Mouse (Mus musculus): Measurements from ENCODE around the gene Sept12. TPM values are rescaled to one million over a fixed set of nuclear protein-coding genes. Genes with fewer than 3 reads are reported as not detected.
A peak's percentile ranks its signal among the peaks of the same experiment; 100 is the strongest.

Gene Sept12
- not detected in 2 replicates for polyA plus RNA-seq (2012; rRNA removed)

- no peak for DNase-seq (ENCODE audit: extremely low spot score in 1 of 2, low spot score in 1 of 2)
These were observed at the start of gene Sept12 for GRCm38 (mm10) chr16:4997553-4997952. Gene Sept12 (minus strand): TSS chr16:4997852.

- no peak for DNase-seq (ENCODE audit: extremely low spot score in 1 of 2, low spot score in 1 of 2)
These were observed 47.7 kb upstream of the Sept12 start for GRCm38 (mm10) chr16:5045322-5045721.

- no peak for DNase-seq (ENCODE audit: extremely low spot score in 1 of 2, low spot score in 1 of 2)
These were observed 39.1 kb upstream of the Sept12 start for GRCm38 (mm10) chr16:5036649-5037234.

- no peak for DNase-seq (ENCODE audit: extremely low spot score in 1 of 2, low spot score in 1 of 2)
These were observed 37.9 kb upstream of the Sept12 start for GRCm38 (mm10) chr16:5035591-5035990.

- no peak for DNase-seq (ENCODE audit: extremely low spot score in 1 of 2, low spot score in 1 of 2)
These were observed 32.2 kb upstream of the Sept12 start for GRCm38 (mm10) chr16:5029847-5030246.

- DNase-seq (ENCODE audit: extremely low spot score in 1 of 2, low spot score in 1 of 2): no peak
These were observed 26.4 kb upstream of the Sept12 start for GRCm38 (mm10) chr16:5024021-5024420.

GRCm38 (mm10) chr16:5014578-5014977 is 16.9 kb upstream of the Sept12 start:
- no peak for DNase-seq (ENCODE audit: extremely low spot score in 1 of 2, low spot score in 1 of 2)

GRCm38 (mm10) chr16:5013054-5013838 is 15.6 kb upstream of the Sept12 start, which contains the start of gene Rogdi:
Gene Rogdi (minus strand): TSS chr16:5013553.
- DNase-seq (ENCODE audit: extremely low spot score in 1 of 2, low spot score in 1 of 2): peak; percentile 99

GRCm38 (mm10) chr16:5012036-5013005 is 14.7 kb upstream of the Sept12 start:
- no peak for DNase-seq (ENCODE audit: extremely low spot score in 1 of 2, low spot score in 1 of 2)

- no peak for DNase-seq (ENCODE audit: extremely low spot score in 1 of 2, low spot score in 1 of 2)
These were observed 13.6 kb upstream of the Sept12 start for GRCm38 (mm10) chr16:5011285-5011684.

GRCm38 (mm10) chr16:5010371-5010935 is 12.8 kb upstream of the Sept12 start:
- DNase-seq (ENCODE audit: extremely low spot score in 1 of 2, low spot score in 1 of 2): no peak

GRCm38 (mm10) chr16:5008076-5008475 is 10.4 kb upstream of the Sept12 start:
- no peak for DNase-seq (ENCODE audit: extremely low spot score in 1 of 2, low spot score in 1 of 2)

- no peak for DNase-seq (ENCODE audit: extremely low spot score in 1 of 2, low spot score in 1 of 2)
These were observed 9.8 kb upstream of the Sept12 start for GRCm38 (mm10) chr16:5007492-5007891.

- DNase-seq (ENCODE audit: extremely low spot score in 1 of 2, low spot score in 1 of 2): no peak
These were observed 9.4 kb upstream of the Sept12 start, which contains the start of gene Smim22 for GRCm38 (mm10) chr16:5007067-5007466. Gene Smim22 (plus strand): TSS chr16:5007288.

- no peak for DNase-seq (ENCODE audit: extremely low spot score in 1 of 2, low spot score in 1 of 2)
These were observed 3.0 kb upstream of the Sept12 start for GRCm38 (mm10) chr16:5000611-5001010.

GRCm38 (mm10) chr16:4998984-4999383 is 1.3 kb upstream of the Sept12 start:
- no peak for DNase-seq (ENCODE audit: extremely low spot score in 1 of 2, low spot score in 1 of 2)

- no peak for DNase-seq (ENCODE audit: extremely low spot score in 1 of 2, low spot score in 1 of 2)
These were observed 4.4 kb downstream of the Sept12 start for GRCm38 (mm10) chr16:4993276-4993675.

GRCm38 (mm10) chr16:4984717-4985116 is 12.9 kb downstream of the Sept12 start:
- no peak for DNase-seq (ENCODE audit: extremely low spot score in 1 of 2, low spot score in 1 of 2)

GRCm38 (mm10) chr16:4979755-4980380 is 17.8 kb downstream of the Sept12 start:
- DNase-seq (ENCODE audit: extremely low spot score in 1 of 2, low spot score in 1 of 2): no peak
